Mouse (Mus musculus): ENCODE measurements around the gene Lamc1.

The Lamc1 gene

DNA sequence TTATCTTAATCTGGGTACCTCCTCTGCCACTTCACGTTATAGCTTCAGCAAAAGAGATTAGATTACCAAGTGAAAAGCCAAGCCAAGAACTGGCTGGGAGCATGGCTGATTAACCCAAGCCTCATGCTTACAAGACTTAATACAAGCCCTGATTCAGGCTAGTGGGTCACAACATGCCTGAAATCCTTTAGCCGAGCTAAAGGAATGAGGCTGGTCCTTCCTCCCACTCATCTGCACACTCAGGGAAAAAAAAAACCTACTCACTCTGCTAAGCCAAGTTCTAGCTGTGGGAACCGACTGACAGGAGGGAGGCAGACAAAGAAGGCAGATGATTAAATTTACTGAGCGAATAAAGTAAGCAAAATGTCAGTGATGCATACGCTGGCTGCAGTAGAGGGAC, 65.7 kb downstream of the Lamc1 start:
- peak; percentile 29 for DNase-seq (ENCODE audit: low read depth, low spot score)

DNA sequence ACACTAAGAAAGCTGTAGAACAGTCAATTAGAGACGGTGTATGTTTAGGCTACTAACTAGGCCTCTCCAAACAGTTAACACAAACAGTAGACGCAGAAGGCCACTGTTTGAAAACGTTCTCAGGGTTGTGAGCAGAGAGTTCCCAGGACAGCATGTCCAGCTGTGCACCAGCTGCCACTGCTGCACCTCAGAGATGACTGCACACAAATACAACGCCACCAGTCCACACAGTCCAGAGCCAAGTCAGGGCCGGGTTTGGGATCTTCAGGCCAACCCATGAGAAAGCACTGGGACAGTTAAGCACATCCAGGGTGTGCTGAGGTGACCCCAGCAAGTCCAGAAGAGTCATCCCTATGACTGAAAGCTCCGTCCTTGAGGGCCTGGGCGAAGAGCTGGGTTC, 67.0 kb downstream of the Lamc1 start:
- no peak for DNase-seq (ENCODE audit: low read depth, low spot score)

DNA sequence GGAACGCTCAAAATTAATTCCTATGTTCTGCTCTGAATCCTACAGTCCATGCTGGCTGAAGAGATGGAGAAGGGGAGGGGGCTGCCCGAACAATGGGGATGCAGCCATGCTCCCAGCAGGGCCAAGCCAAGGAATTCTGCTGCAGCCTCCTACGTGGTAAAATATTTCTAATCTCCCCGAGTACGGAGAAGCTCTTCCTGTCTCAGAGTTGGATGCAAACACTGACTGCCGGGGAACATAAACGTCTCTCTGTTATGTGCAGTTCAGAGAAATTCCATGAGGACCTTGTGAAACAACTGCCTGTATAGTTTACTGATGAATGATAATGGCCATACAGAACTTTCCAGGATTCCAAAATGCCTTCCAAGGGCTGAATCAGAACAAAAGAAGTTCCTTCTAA, 67.5 kb downstream of the Lamc1 start:
- no peak for DNase-seq (ENCODE audit: low read depth, low spot score)

DNA sequence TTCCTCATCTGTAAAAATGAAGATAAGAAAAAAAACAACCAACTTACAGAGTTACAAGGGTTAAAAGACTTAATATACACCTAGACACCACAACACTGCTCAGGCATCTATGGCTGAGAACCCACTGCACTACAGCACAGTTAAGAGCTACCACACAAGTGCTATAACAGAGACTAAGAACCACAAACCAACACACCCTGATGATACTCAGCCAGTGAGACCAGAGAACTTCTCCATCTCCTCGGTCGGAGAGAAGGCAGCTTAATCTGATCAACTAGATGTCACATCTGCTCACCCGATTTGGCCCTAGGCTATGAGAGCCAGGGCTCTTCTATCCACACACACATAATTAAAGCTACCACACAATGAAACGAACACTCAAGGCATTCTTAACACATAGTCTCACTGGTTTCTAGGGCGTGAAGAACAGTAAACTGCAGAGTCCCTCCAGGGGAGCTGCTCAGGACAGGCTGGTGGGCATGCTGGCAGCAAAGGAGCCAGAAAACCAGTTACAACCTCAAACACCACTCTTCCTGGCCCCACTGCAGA, 72.8 kb downstream of the Lamc1 start:
- DNase-seq (ENCODE audit: low read depth, low spot score) = no peak

DNA sequence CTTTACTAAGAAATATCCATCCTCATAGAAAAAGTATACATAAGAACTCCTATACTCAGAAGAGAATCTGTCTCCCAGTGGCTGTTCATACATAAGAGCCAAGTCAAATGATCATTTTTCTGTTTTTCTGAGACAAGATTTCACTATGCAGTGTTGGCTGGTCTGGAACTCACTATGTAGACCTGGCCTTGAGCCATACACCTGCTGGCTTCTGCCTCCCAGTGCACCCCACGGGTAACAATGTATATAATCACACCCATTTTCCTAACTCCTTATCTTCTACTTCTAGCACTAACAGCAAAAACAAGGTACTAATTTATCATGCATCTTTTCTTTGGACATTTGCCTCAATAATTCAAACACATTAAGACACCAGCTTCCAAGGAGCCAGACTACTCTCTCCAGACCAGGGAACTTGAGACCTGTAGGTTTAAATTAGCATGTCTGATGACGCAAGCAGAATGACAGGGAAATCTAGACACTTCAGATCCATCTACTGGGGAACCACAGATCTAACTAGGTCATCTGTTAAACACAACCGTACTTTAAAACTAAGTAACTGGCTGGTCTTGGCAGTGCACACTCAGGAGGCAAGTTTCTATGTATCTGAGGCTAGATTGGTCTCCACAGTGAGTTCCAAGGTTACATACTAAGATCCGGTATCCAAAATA, 79.9 kb downstream of the Lamc1 start:
- no peak for DNase-seq (ENCODE audit: low read depth, low spot score)

DNA sequence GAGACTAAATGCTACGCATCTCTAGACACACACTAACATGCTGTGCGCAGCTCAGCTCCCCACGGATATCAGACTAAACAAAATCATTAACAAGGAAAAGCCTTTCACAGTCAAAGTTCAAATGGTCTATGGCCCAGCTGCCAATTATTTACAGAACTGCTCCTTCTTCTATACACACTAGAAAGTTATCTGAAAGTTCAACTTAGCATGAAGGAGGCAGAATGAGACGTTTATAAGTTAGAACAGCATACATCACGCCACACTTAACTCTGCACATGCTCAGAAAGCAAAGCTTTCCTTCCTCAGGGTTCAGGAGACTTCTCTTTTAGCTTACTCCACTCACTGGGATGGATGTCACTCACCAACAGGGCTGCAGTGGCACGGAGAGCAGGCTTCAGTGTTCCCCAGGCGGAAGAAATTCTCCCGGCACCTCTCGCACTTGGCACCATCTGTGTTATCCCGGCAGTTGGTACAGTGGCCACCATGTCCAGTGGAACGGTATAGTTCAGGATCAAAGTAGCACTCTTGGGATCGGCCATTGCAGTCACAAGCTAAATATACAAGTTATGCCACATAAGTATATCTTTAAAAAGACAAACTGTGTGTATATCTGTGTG, 80.9 kb downstream of the Lamc1 start:
- no peak for DNase-seq (ENCODE audit: low read depth, low spot score)

DNA sequence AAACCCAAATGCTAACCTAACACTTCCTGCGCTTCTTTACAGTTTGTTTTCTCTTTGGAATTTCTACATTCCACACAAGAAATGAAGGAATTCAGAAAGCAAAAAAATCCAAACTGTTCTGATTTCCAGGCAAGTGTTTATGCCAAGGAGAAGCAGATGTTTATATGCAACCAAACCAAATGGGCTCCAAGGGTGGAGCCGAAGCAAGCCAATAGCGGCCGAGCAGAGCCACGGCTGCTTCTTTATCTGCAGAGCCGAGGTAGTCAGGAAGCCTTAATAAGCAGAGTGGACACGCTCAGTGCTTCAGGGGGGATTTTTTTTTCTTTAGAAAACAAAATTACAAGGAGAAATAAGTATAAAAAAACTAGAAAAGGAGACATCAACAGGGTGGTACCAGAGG, 91.2 kb downstream of the Lamc1 start:
- no peak for DNase-seq (ENCODE audit: low read depth, low spot score)

DNA sequence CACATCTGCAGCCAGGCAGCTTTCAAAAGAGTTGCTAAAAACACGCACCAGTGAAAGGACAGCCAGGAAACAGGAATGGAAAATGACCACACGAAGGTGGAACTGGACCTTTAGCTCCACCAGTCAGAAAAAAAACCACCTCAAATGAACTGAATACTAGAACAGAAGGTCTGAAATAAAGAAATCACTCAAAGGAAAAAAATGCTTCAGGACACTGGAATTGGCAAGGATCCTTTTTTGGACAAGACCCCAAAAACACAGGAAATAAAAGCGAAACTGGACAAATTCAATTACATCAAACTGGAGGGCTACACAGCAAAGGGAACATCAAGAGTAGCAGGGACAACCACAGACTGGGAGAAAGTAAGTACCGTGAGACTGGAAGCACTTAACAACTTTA, 97.0 kb downstream of the Lamc1 start:
- DNase-seq (ENCODE audit: low read depth, low spot score) = no peak

DNA sequence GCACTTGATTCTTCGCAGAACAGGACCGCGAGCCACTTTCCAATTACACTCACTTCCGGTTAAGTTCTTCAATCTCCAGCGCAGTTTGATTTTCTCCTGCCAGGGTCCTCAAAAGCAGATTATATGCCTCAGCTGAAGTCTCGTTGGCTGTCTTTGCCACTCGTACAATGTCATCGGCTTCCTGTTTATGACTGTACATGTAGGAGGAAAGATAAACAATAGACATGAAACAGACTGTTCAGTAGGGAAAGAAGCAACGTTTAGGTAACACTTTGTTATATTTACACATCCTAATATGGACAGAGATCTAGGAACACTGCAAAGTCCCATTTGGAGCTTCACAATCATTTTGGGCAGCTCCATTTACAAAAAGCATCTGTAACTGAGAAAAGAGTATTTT, 100.9 kb downstream of the Lamc1 start:
- no peak for DNase-seq (ENCODE audit: low read depth, low spot score)

DNA sequence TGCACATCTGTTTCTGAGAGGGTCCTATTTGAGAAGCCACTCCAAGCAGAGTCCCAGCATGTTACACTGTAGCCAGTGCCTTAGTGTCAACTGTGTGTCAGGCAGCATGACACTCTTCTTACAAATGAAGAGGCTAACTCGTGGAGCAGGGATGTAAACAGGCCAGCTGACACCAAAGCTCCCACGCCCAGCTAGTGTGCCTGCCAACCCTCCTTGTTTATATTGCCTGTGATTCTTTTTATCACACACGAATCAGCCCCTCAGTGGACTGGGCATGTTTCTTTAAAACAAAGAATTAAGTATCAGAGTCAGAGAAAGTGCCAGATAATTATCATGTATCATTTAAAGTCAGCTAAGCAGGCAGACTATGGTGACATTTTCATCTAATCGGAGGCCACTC, 104.7 kb downstream of the Lamc1 start:
- DNase-seq (ENCODE audit: low read depth, low spot score) = no peak

DNA sequence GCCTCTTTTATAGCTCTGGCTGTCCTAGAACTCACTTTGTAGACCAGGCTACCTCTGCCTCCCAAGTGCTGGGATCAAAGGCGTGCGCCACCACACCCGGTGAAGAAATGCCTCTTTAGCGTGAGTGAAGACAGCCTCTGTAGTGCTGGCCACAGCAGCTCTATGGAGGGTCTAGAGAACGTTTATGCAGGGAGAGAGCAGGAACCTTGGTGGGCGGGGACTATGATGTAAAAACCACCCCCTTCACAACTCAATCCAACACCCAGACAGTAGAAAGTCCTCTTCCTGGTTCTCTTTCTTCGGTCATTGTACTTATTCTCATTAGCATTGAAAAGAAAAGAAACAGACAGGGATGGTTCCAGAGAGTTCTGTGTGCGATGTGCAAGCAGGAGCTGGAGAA, 105.5 kb downstream of the Lamc1 start:
- no peak for DNase-seq (ENCODE audit: low read depth, low spot score)

DNA sequence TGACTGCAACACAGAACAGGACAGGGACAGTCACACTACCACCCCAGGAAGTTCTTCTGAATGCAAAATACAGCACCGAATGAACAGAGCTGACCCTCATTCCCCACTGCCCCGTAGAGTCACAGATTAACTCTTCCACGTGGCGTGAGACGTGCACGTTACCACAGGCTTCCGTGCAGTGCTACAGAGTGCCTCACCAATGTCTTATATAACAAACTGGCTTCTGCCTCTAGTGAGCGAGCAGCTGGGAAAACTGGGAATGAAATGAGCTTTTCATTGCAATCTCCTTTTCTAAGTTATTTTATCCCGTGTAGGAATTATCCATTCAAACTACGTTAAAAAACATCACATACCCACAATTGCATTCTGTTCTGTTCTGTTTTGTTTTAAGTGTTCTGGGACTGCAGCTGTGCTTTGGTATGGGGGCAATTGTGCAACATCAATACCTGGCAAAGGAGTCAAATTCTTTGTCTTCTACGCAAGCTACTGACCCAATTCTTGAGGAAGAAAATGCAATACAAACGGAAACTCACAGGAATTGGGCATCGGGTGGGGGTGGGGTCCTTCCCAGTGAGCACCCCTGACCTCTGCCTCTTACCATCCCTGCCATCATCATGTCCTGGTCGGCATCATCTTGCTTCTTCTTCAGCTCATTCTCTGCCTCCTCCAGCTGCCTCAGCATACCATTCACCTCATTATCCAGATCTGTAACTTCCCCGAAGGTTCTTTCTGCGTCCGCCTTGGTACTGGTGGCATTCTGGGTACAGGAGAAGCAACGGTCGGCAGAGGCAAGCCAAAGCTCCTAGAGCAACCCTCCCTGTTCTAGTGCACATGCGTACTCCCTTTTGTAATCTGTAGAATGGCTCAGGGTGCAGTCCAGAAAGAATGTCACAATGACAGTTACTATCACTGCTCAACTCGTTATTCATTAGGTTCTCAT, 106.5 kb downstream of the Lamc1 start:
- no peak for DNase-seq (ENCODE audit: low read depth, low spot score)

DNA sequence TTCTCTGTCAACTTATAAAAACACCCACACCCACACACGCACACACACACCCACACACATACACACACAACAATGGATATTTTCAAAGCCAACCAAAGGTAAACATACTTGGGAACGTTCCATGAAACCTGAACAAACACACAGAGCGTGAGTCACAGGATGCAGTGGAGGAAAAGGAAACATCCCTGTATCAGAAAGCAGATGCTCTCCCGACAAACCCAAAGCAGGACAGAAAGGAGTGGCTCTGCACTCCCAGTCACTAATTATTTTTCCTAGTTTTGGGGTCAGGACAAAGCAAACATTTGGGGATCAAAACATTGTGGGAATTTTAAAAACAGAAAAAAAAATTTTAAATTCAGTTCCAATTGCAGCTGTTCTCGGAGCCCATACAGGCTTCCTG, 108.3 kb downstream of the Lamc1 start:
- DNase-seq (ENCODE audit: low read depth, low spot score) = no peak

DNA sequence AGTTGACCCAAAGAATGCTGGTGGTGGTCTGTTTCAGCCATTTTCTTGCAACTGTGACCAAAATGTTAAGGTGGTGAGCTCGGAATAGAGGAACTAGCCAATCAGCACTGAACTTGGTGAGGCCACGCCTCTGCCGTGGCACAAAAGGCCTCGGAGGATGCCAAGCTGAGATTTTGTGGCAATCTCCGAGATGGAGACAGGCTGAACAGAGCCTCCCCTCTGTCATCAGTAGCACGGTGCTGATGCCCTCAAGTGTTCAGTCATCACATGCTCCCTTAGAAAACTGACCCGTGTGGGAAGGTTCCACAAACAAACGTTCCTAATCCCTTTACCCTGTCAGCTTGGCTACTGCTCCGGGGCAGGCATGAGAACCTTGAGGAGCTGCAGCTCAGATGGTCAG, 113.2 kb downstream of the Lamc1 start:
- DNase-seq (ENCODE audit: low read depth, low spot score) = no peak

DNA sequence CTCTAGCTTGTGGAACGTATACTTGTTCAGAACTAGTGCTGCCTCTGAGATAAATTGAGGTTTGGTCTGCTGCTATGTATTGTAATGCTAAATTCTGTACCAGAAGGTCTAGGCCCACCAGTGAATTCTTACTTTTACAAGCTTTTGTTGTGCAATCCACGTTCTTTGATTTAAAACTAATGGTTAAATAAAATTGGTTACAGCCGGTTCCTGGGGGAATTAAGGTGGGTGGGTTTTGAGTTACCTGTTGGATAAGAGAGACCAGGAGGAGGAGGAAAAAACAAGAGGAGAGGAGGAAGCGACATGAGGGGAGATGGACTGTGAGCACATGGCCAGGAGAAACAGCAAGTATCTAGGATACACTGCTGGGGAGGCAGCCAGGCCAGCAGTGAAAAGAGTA, 116.1 kb downstream of the Lamc1 start:
- no peak for DNase-seq (ENCODE audit: low read depth, low spot score)

DNA sequence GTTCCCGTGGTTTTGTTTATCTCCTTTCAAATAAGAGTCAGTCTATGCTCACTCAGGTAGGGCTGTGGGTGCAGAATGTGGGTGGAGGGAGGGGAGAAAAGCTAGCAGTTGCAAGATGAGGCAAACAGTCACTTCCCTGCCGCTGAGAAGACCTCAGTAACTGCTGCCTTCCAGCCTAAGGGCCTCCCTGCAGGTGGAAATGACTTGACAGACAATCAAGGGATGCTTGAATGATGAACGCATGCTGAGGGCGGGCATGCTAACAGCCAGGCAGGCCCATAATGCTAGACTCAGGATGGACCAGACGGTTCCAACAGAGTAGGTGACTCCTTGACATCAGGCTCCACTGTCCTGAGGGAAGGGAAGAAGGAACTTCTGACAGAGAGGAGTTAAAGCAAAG, 116.9 kb downstream of the Lamc1 start:
- no peak for DNase-seq (ENCODE audit: low read depth, low spot score)

DNA sequence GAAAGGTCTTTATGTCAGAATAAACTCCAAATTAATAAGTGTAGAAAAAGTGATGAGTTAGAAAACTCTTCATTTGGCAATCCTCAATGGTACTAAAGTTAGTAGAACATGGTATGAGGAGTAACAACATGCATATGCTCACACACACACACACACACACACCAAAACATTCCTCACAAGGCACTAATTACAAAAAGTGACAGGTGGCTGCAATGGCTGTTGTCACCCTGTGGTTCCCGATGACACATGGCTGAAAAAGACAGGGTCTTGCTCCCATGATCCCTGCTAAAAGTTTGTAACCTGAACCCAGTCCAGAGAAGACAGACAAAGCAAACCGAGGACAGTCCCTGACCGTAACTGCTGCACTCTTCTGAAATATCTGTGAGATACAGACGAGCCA, 121.6 kb downstream of the Lamc1 start:
- no peak for DNase-seq (ENCODE audit: low read depth, low spot score)

DNA sequence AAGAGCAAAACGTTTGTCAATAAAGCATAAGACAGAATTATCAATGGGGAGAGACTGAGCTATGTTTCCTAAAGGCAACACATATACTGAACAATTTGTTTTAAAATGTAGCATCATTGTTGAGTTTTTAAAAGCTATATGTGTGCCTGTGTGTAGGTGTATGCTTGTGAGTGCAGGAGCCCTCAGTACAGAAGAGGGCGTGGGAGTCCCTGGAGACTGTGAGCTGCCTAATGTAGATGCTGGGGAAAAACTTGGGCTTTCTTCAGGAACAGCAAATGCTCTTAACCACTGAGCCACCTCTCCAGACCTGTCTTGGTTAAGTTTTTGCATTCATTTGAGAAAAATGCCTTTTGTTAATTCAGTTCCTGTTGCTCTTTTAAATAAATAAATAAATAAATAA, 122.4 kb downstream of the Lamc1 start:
- DNase-seq (ENCODE audit: low read depth, low spot score) = no peak

DNA sequence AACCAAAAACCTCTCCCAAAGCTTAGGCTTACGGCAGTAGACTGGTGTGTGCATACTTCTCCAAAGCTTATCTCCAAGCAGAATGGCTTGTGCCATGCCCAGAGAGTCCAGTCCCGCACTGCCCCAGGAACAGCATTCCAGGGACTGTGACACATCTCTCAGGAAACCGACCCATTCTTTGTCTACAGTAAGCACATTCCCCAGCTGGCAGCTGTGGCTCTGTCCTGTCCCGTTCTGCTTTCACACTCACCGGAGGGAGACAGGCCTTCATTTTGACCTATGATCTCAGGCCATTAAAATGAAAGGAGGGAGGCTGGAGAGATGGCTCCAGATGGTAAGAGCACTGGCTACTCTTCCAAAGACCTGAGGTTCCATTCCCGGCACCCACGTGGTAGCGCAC, 130.4 kb downstream of the Lamc1 start:
- no peak for DNase-seq (ENCODE audit: low read depth, low spot score)

DNA sequence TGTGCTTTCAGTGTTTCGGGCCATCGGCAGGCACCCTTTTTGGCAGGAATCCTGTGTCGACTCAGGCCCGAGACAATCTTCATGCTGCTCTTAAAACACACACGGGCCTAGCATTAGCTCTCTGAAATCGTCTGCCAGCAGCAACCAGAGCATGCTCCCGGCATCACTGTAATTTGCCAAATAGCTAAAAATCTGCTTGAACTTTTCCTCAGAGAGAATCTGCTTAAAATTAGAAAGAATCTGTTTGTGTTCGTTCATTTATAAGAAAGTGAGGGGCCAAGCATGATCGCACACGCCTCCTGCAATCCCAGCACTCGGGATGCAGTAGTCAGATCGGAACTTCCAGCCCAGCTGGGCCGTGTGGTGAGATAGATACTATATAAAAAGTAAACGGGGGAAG, 131.1 kb downstream of the Lamc1 start:
- no peak for DNase-seq (ENCODE audit: low read depth, low spot score)

DNA sequence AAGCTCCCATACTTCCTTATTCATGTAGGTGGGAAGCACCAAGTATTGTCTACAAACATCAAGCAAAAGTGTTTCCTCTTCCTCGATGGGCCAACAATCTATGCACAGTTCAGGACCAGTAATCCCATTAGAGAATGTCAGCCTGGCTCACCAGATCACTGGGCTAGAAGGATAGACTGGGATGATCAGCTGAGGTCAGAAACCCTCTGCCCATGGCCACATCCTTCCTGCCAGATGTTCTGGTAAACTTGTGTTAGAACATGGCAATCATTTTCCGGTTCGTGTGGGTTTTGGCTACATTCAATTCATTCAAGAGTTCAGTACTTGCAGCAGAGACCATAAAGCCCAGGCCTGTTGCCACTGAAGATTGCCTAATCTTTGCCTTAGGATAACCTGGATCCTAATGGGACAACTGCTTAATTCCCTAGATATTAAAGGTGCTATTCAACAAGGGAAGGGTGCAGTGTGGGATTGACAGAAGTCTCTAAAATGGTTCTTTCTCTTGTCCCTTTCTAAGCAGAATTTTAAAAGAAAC, 135.2 kb downstream of the Lamc1 start:
- DNase-seq (ENCODE audit: low read depth, low spot score) = no peak

DNA sequence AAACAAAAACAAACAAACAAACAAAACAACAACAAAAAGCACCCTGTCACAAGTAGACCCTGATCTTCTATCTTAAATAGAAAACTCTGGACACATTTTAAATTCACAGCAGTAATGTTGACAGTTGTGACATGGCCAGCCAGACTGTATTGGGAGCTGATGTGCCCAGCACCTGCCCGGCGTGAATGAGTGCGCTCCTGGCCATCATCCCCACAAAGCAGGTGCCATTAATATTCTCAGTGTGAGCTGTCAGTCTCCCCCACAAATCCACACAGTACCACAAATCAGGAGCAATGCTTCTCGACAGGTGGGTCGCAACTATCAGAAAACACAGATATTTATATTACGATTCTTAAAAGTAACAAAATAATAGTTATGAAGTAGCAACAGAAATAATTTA, 139.6 kb downstream of the Lamc1 start:
- DNase-seq (ENCODE audit: low read depth, low spot score) = no peak

All from retina, postnatal 7 days (tissue).